Mouse (Mus musculus): ENCODE data around the gene Plcb1.

Gene Plcb1

DNA sequence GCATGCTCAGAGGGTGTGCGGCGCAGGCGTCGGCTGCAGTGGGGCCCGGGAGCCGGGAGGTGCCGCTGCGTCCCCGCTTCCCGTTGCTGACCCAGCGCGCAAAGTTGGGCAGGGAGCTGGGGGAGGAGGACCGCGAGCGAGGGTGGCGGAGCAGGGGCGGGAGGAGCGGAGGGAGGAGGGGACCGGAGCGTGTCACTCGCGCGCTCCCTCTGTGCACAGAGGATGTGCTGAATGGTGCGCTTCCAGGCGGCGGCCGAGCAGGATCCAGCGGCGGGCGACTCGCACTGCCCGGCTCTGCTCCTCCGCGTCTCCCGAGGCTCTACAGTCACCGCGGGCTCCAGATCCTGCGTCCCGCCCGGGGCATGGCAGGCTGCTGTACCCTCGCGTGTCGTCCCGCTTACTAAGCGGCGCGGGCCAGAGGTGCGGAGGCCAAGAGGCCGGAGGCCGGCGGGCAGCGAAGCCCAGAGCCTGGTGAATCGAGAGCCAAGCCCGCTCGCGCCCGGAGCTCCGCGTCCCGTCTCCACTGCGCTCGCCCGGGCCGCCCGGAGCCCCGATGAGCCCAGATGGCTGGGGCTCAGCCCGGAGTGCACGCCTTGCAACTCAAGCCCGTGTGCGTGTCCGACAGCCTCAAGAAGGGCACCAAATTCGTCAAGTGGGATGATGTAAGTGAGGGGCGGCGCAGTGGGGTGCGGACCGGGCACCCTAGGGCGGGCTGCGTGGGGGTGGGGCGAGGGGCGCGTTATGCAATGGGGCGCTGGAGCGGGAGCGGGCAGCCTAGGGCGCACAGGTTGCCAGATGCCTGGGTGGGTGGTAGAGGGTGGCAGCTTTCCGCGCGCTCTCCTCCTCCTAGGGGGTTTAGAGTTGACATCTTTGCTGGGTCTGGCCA lies at the start of gene Plcb1:
Gene Plcb1 (plus strand): TSS at position 98 of the 886 bp plus-strand sequence.
- peak; percentile 80 for DNase-seq (ENCODE audit: low spot score)

- no peak for DNase-seq (ENCODE audit: low spot score)
These were observed 30.3 kb upstream of the Plcb1 start for GRCm38 (mm10) chr2:134755537-134755936.

GRCm38 (mm10) chr2:134756086-134756485 lies 29.8 kb upstream of the Plcb1 start:
- DNase-seq (ENCODE audit: low spot score), result no peak

GRCm38 (mm10) chr2:134761029-134761428 lies 24.8 kb upstream of the Plcb1 start:
- no peak for DNase-seq (ENCODE audit: low spot score)

DNA sequence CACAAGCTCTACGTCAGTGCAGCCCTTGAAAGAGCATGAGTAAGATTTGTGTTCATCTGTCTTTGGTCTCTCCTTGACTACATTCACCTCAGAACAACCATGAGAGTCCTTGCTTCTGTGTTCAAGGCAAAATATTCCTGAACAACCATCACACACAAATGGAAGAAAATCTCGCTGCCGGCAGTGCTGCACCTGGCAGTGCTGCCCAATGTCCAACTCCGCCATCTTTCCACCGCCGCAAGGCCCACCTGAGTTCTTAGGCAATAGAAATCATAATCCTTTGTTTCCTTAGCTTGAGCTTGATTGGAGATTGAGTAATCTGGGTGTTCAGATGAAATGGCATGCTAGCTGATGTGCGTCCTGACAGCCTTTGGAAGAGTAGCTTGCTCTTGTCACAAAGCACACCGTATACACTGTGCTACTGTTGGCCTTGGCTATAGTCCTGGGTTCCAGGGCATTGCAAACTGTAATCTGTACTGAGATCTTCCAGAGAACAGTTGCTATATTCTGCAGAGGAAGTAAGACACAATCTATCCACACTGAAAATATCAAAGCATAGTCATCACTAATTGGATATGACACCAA lies 22.4 kb upstream of the Plcb1 start:
- no peak for DNase-seq (ENCODE audit: low spot score)

GRCm38 (mm10) chr2:134764506-134764905 lies 21.4 kb upstream of the Plcb1 start:
- DNase-seq (ENCODE audit: low spot score), result no peak

- no peak for DNase-seq (ENCODE audit: low spot score)
These were observed 6.0 kb upstream of the Plcb1 start for GRCm38 (mm10) chr2:134779826-134780225.

- DNase-seq (ENCODE audit: low spot score), result no peak
These were observed 5.6 kb upstream of the Plcb1 start for GRCm38 (mm10) chr2:134780316-134780715.

DNA sequence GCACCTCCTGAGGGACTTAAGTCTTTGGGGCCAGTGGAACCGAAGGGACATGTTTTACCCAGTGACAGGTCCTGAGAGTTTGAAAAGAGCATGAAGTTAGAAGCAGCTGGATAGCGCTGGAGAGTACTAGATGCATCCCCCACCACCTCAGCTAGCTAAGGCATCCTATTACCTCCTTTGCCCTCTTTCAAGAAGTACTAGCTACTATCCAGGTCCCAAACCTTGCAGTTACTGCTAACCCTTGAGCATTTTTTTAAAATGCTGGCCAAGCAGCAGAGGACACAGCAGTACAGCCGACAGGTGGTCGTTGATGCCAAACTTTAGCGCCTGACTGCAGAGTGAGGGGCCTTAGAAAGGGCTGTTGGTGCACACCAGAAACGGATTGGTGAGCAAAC lies 986 bp downstream of the Plcb1 start:
- no peak for DNase-seq (ENCODE audit: low spot score)

DNA sequence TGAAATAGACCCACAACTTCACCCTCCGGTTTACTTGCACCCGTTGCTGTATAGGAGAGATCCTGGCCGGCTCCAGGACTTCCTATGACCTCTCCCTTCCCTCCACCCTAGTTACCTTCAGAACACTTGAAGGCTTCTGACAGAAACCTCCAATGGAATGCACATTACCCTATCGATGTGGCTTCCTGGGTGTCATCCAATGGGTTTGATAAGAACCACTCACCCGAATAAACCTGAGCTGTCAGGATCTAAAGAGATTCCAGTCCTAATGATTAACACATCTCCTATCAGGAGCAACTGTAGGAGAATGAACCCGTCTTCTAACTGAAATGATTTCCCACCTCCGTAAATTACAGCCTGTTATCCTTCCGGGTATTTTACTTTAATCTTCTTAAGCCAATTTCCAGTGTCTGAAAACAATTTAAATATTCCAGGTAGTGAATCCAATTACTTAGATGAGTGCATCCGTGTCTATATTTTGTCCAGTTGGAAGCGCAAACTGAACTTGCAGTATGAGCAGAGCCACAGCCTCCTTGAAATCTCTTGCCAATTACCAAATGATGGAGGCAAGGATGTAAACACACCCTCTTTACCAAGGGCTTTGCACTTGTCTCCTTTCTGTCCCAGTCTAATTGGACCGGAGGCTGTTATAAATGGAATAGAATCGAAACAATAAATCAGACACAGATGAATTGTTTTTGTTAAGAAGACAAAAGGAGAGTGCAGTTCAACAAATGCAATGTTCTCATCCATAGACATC lies 1.6 kb downstream of the Plcb1 start:
- no peak for DNase-seq (ENCODE audit: low spot score)

DNA sequence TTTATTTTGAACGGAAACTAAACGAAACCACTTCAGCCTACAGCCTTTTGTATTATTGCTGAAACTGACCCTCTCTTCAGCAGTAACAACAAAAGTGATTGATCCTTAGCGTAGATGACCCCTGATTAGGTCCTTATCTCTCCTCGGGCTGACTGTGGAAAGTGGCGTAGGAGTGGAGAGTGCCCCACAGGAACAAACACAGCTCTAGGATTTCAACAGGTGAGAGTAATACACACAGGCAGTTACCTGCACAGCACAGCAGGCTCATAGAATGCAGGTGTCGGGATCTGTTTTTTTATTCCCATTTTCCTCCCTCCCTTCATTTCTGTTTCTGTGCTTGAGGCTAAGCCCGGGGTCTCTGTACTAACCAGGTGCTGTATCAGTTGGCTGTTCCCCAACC lies 7.1 kb downstream of the Plcb1 start:
- DNase-seq (ENCODE audit: low spot score), result no peak

GRCm38 (mm10) chr2:134800226-134800625 lies 14.4 kb downstream of the Plcb1 start:
- DNase-seq (ENCODE audit: low spot score), result no peak

- peak; percentile 2 for DNase-seq (ENCODE audit: low spot score)
These were observed 30.5 kb downstream of the Plcb1 start for GRCm38 (mm10) chr2:134816383-134816782.

DNA sequence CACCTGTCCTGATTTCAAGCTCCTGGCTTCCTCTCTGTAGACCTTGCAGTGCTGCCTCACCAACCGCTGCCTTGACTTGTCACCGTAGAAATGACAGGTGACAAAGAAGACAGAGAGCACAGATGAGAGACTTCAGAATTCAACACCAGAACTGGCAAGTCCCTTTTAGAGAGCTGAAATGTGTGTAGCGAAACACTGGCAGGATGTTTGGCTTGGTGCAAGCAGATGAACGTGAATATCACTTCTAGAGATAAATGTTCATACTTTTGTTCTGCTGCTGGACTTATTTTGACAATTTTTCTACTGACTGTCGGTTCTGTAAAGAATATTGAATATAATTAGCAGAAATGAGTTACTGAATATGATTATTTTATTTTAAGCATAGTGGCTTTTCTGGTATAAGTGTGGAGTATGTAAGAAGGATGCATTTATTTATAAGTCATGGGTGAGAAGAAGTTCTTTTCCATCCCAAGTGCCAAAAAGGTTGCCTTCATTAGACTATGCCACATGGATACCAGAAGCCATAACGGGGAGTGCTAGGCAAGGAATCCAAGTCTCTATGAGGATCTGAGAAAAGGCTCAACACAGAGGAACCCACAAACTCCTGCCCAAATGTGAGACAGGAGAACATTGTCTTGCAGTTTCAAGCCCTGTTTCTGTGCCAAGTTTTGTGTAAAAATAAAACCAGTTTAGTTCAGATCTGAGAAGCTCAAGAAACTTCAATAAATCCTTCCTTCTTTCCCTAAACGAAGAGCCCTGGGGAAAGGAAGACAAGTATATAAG lies 31.4 kb downstream of the Plcb1 start:
- DNase-seq (ENCODE audit: low spot score), result no peak

GRCm38 (mm10) chr2:134821176-134821575 lies 35.3 kb downstream of the Plcb1 start:
- no peak for DNase-seq (ENCODE audit: low spot score)

DNA sequence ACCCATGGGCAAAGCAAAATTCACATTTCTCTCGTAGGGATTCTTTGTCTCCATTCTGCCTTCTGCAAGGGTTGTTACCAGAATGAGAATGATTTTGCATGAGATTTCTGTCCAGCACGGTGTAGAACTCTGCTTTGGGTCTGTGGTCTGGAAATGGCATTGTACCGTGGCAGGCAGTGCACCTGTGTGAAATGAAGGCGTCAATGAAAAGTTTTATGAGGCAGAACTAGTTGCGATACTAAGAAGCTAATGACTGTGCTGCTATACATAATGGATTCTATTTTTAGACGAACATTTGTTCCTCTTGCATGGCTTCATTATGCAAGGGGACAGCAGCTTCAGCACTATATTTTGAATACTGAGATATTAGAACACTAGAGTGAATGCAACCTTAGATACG lies 39.8 kb downstream of the Plcb1 start:
- DNase-seq (ENCODE audit: low spot score), result no peak

DNA sequence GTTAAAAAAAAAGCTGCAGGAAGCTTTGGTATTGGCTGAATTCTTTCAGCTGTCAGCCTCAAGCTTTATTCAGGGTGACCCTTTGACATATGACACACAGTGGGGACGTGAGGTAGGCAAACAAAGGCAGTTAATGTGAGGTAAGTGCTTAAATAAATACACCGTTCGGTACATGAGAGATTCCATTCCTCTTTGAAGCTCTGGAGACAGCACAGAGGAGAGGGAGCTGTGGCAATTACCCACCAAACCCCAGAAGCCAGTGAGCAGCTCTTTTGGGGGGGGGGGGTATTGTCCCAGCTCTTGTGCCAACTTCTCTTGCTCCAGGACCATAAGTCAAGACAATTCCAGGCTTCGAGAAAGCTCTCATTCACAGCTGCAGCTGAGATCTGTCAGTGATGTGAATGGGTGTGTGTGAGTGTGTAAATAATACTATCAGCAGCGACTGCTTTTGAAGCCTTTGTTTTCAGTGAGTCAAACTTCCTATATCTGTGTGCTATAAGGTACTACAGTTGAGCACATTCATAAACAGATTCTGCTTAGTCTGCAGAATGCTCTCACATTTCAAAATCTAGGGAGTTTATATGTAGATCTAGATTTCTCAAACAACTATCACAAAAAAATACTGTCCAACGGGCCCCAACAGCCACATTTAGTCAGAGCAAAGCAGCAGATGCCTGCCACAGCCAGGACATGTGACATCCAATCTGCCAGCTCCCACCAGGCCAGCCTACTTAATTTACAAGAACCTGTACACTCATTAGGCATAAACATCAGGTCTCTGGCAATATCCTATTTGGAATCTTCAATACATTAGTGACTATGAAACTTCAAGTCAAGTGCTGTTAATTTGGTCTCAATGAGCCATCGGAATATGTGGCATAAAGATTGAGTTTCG lies 40.5 kb downstream of the Plcb1 start:
- no peak for DNase-seq (ENCODE audit: low spot score)

GRCm38 (mm10) chr2:134827778-134828487 lies 42.1 kb downstream of the Plcb1 start:
- DNase-seq (ENCODE audit: low spot score), result no peak

DNA sequence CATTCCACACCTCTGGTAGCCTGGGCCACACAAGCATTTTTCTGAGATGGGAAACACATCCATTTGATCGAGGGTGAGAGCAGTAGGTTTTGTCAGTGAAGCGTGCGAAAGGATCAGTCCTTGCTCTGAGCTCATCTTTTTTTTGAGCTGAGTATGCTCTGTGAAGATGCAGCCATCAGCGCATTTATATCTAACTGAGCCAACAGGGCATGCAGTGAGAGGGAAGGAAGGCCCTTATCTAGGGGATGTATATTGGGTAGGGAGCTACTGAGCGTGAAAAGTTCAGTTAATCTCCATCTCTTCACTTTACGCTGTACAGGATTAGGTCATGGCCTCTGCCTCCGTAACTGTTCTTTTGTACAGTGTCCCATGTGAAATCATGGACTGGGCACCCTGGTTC lies 46.0 kb downstream of the Plcb1 start:
- DNase-seq (ENCODE audit: low spot score), result no peak

DNA sequence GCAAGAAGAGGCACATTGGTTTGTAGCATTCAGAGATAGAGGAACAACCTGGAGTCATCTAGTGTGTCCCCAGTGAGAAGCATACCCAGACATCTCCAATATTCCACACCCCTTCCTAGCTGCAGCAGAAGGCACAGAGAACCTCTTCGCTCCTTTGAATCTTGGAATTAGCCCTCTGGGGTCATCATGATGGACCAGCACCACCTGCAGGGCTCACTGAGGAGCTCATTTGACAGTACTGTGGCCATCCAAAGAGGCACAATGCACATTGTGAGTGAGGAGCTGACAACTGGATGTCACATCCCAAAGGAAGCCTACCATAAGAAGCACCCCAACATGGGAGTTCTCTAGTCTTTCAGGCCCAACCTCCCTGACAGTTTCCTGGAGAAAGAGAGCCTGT lies 50.2 kb downstream of the Plcb1 start:
- no peak for DNase-seq (ENCODE audit: low spot score)

Data from ovary, postnatal 14 days (tissue).